Mouse (Mus musculus): ENCODE measurements around the gene 1700025G04Rik. TPM values are rescaled to one million over a fixed set of nuclear protein-coding genes. Genes with fewer than 3 reads are reported as not detected.

1700025G04Rik gene
- total RNA-seq, 1 experiment from 2014 or later, result 27.8 TPM

- ATAC-seq (replicated peaks; ENCODE audit: insufficient number of reproducible peaks, low FRiP score, low TSS enrichment, poor library complexity, severe bottlenecking), result 0 out of 2 replicates have a peak, but pooled peaks have one; percentile 47
Measured at GRCm38 (mm10) chr1:151948065-151948464, 141.9 kb downstream of the 1700025G04Rik start.

- no peak for ATAC-seq (replicated peaks; ENCODE audit: insufficient number of reproducible peaks, low FRiP score, low TSS enrichment, poor library complexity, severe bottlenecking)
Measured at GRCm38 (mm10) chr1:151947571-151947970, 142.4 kb downstream of the 1700025G04Rik start.

DNA sequence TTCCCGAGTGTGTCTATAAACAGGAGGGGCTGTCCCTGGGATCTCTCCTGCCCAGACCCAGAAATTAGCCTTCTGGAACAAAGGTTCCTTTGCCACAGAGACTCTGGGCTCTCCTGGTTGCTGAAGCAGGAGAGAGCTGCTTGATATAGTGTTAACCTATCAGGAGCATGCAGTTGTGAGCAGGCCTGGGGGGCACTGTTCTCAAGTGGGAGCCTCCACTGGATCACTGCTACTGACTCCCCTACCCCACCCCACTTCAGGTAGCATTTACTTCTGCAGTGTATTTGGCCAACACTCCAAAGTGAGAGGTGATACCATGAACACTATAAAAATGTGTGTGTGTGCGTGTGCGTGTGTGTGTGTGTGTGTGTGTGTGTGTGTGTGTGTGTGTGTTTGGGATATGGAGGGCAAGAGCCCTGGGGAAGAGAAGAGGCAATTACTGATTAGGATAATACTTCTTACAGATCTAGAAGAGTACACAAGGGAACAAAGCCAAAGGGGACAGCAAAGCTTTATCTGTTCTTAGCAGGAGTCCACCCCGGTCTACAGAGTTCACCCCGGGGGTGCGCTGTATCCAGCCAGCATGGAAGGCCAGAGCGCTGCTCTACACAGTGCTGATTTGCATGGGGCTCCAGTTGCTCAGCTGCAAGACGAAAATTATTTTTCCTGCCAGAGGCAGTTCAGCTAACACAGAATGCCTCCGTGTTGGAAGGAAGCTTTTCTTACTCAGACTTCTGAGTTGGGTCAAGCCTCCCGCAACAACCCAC is 145.3 kb downstream of the 1700025G04Rik start:
- ATAC-seq (replicated peaks; ENCODE audit: insufficient number of reproducible peaks, low FRiP score, low TSS enrichment, poor library complexity, severe bottlenecking), result no peak

- no peak for ATAC-seq (replicated peaks; ENCODE audit: insufficient number of reproducible peaks, low FRiP score, low TSS enrichment, poor library complexity, severe bottlenecking)
Measured at GRCm38 (mm10) chr1:151943681-151944237, 146.2 kb downstream of the 1700025G04Rik start.

DNA sequence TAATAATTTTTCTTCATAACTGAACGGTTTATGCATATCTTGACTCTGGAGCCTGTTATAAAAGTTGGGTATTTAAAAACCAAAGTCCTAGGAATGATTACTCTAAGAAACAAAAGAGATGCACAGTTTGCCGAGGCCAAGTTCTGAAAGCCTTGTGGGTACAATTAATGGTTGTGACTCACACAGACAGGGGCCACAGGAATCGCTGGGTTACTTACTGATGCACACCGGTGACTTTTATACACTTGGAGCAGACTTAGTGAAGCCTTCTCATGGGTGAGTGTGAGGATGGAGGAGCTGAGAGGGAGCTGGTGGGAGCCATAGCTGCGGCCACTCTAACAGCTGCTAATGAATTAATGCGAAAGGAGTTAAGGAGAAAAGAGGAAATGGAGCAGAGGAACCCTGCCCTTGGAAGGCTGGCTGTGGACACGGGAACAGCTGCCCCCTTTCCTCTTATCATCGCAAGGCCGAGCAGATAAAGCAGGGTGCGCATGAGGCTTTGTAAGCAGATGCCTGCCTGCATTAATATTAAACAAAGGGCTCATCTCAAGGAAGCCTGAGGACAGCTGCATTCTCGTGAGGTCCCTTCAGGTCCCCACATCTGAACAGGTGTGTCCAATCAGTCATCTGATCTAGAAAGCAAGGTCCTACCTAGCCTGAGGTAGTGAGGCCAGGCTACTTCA is 146.8 kb downstream of the 1700025G04Rik start:
- ATAC-seq (replicated peaks; ENCODE audit: insufficient number of reproducible peaks, low FRiP score, low TSS enrichment, poor library complexity, severe bottlenecking), result no peak

DNA sequence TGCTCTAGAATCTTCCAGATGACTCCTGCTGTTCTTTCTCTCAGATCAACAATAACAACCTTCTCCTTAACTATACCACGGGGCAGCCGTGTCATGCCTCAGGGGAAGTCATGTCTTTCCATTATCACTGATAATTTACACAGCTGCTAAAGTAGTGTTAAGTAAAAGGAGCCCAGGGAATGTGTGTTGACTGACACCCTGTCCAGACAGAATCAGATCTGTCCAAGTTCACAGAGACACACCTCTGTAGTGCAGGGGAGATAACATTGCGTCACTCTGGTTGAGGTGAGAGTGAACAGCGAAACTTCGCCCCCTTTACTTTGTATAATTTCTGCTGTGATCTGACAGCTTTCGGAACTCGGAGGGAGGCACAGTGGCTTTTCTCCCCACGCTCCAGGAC is 149.9 kb downstream of the 1700025G04Rik start:
- ATAC-seq (replicated peaks; ENCODE audit: insufficient number of reproducible peaks, low FRiP score, low TSS enrichment, poor library complexity, severe bottlenecking), result no peak

DNA sequence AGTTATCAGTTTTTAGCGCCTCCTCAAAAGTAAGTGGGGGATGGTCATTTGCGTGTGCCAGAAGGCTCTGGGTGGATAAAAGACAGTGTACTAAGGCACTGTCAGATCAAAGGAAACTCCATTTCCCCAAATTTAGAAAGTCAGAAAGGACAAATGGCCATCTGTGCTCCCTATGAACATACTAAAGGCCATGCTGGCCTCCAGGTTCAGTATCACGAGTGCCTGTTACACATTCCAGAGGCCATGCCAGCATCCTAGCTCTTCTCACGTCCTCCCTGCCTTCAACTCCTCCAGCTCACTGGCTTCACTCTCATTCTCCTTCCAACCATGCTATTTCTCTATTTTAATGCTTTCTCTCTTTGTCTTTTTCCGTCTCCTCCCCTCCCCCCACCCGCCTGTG is 150.4 kb downstream of the 1700025G04Rik start:
- no peak for ATAC-seq (replicated peaks; ENCODE audit: insufficient number of reproducible peaks, low FRiP score, low TSS enrichment, poor library complexity, severe bottlenecking)

DNA sequence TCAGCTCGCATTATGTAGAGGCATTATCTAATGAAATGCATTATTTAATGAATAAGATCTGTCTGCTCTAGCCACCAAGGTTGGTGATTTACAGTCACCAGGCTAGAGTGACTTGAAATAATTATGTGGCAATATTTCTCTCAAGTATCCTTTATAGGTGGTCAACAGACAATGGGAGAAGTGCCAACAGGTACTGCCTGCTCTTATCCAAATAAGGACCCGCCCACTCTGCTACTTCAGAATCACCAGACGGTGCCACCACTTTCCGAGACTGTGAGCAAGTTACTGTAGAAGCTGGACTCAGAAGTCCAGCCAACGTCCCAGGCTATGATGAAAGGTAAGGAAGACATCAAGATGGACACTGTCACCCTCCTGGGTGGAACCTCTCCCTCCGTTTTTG is 156.3 kb downstream of the 1700025G04Rik start:
- no peak for ATAC-seq (replicated peaks; ENCODE audit: insufficient number of reproducible peaks, low FRiP score, low TSS enrichment, poor library complexity, severe bottlenecking)

GRCm38 (mm10) chr1:151926826-151927225 is 163.1 kb downstream of the 1700025G04Rik start:
- no peak for ATAC-seq (replicated peaks; ENCODE audit: insufficient number of reproducible peaks, low FRiP score, low TSS enrichment, poor library complexity, severe bottlenecking)

DNA sequence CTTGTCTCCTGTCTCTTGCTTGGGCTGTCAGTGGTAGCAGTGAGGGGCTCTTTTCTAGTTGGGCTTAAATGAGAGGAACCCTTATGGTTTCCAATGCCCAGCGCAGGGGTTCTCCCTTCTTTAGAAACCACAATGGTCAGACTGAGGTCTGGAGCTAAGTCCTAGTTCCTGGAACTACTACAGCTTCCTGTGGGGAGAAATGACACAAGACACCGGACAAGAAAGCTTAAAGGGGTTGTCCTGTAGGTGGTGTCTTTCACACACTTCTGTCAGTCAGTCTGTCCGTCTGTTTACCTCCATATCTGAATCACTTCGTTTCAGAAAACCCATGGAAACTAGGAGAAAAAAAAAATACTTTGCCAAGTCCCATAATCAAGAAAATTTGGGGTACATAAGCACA is 163.8 kb downstream of the 1700025G04Rik start:
- no peak for ATAC-seq (replicated peaks; ENCODE audit: insufficient number of reproducible peaks, low FRiP score, low TSS enrichment, poor library complexity, severe bottlenecking)

GRCm38 (mm10) chr1:151925738-151926137 is 164.2 kb downstream of the 1700025G04Rik start:
- no peak for ATAC-seq (replicated peaks; ENCODE audit: insufficient number of reproducible peaks, low FRiP score, low TSS enrichment, poor library complexity, severe bottlenecking)

GRCm38 (mm10) chr1:151918806-151919357 is 171.0 kb downstream of the 1700025G04Rik start:
- no peak for ATAC-seq (replicated peaks; ENCODE audit: insufficient number of reproducible peaks, low FRiP score, low TSS enrichment, poor library complexity, severe bottlenecking)

- no peak for ATAC-seq (replicated peaks; ENCODE audit: insufficient number of reproducible peaks, low FRiP score, low TSS enrichment, poor library complexity, severe bottlenecking)
Measured at GRCm38 (mm10) chr1:151917736-151918135, 172.2 kb downstream of the 1700025G04Rik start.

DNA sequence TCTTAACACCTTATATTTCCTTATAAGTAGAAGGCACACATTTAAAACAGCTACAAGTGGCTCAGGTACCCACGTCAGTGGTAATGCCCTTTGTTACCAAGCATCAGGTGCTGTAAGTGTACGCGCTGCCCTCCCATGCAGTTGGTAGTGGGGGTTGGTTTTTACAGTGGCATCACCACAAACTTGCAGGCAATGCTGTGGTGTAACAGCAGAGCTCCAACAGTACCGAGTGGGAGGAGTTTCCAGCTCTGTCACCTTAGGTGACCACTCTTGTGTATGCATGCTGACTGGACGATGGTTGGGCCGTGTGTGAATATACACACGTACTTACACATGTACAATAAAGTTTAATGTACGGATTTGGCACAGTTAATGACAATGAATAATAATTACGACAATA is 175.4 kb downstream of the 1700025G04Rik start:
- ATAC-seq (replicated peaks; ENCODE audit: insufficient number of reproducible peaks, low FRiP score, low TSS enrichment, poor library complexity, severe bottlenecking), result no peak

DNA sequence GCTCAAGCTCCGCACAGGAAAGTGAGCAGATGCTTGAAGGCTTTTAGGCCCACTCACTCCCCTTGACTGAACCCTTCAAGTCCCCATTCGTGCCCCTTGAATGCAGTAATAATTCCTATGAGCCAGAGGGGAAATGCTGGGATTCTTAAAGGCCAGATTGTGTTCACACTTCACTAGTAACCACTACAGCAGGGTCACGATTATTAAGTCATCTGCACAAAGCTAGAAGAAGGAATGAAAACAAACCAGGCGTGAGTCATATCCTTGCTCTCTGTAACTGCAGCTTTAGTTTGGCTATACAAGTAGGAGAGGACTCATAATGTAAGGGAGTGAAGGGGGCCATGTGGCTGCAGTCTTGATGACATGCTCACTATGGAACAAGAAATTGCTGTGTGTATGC is 182.9 kb downstream of the 1700025G04Rik start:
- no peak for ATAC-seq (replicated peaks; ENCODE audit: insufficient number of reproducible peaks, low FRiP score, low TSS enrichment, poor library complexity, severe bottlenecking)

DNA sequence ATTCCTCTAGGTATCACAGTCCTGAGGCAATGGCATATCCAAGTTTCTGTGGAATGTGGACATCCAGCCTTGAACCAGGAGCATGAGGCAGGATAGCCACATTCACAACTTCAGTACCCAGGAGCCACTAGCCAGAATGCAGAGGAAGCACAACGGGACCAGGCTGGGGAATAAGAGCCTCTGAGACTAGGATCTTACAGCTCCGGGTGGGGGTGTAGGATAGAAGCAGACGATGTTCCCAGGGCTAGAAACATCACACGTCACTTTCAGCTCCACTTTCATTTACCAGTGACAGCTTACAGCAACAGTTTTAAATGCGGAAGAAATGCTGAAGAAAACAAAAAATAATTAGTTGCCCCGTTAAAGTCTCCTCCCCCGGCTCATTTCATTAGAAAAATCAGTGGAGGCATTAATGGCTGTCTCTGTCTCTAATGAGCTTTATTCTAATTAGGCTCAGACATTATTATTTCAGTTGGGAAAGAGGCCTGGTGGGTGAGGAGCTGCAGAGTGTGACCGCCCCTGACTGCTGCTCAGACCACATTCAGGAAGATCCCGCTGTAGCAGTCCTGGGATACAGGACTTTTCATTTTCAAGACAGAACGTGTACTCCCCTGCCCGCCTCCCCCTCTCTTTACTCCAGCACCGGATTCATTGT is 189.1 kb downstream of the 1700025G04Rik start:
- ATAC-seq (replicated peaks; ENCODE audit: insufficient number of reproducible peaks, low FRiP score, low TSS enrichment, poor library complexity, severe bottlenecking), result no peak

DNA sequence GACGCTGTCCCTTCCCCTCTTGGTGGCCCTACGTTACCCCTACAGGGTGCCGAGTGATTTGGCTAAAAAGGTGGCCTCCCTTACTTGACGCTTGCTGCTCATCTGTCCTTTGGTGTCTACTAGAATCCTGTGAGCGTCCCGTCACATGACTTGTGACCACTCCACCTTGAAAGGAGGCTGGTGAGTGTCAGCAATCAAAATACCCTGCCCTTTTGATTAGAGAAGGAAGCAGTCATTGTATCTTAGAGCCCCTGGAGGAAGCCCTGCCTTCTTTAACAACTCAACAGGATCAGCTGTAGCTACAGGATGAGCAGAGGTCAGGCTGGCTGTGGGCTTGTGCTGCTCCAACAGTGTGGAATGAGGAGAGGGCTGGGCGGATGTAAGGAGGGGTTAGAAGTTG is 190.0 kb downstream of the 1700025G04Rik start:
- ATAC-seq (replicated peaks; ENCODE audit: insufficient number of reproducible peaks, low FRiP score, low TSS enrichment, poor library complexity, severe bottlenecking), result no peak

DNA sequence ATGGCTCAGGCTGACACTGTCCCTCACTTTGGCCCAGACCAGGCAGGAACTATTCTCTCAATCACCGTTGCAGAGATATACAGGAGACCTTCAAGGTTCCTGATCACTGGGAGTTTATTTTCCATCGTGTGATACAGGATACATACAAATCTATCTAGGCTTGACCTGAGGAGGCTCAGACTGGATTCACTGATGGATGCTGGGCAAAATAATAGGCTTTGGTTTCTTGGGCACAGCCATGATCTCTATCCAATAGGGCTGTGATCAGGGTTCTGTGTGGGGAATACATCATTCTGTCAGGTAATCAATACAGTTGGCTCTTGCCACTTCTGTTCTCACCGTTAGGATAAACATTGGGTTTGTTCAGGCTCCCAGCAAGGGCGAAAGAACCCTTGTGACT is 194.5 kb downstream of the 1700025G04Rik start:
- ATAC-seq (replicated peaks; ENCODE audit: insufficient number of reproducible peaks, low FRiP score, low TSS enrichment, poor library complexity, severe bottlenecking), result no peak

GRCm38 (mm10) chr1:151893976-151894375 is 195.9 kb downstream of the 1700025G04Rik start:
- ATAC-seq (replicated peaks; ENCODE audit: insufficient number of reproducible peaks, low FRiP score, low TSS enrichment, poor library complexity, severe bottlenecking), result peak; percentile 73

Measured in monocyte, adult 5-6 weeks (primary cell).